Mouse (Mus musculus) limb, embryonic 13.5 days (tissue): ENCODE measurements at regions not wholly inside any gene's neighbourhood (a gene's known extent, or its start where the extent isn't known, plus 50 kb on each side); places are given as distances from the start of the nearest gene placed in this dataset.

Experiments used
- ATAC-seq: fragments of 200-750 bp; cut with Nextera tagmentation; 2 replicates; pipeline ENCODE4 v1.8.0; 2017; ENCODE audit warnings: low read depth, moderate number of reproducible peaks, moderate TSS enrichment; ENCODE audit not compliant: low FRiP score
- H3K27ac ChIP-seq: fragments of 300-500 bp; sonication (generic); 2 replicates; pipeline ENCODE4 v1.5.1; 2015; ENCODE audit warnings: inconsistent platforms, mild to moderate bottlenecking, moderate library complexity
- H3K27me3 ChIP-seq: fragments of 300-500 bp; sonication (generic); 2 replicates; pipeline ENCODE4 v1.6.1; 2015; ENCODE audit warnings: mild to moderate bottlenecking, inconsistent platforms
- H3K36me3 ChIP-seq: fragments of 300-500 bp; sonication (generic); 2 replicates; pipeline ENCODE4 v1.6.1; 2015; ENCODE audit warnings: inconsistent platforms, mild to moderate bottlenecking, moderate library complexity
- H3K4me1 ChIP-seq: fragments of 300-500 bp; sonication (generic); 2 replicates; pipeline ENCODE4 v1.6.1; 2015; ENCODE audit warnings: inconsistent platforms
- H3K4me2 ChIP-seq: fragments of 300-500 bp; sonication (generic); replicated peaks from 2 replicates; pipeline ENCODE4 v1.6.1; 2015; ENCODE audit warnings: inconsistent platforms, mild to moderate bottlenecking, moderate library complexity
- H3K4me3 ChIP-seq: fragments of 300-500 bp; sonication (generic); 2 replicates; pipeline ENCODE4 v1.5.1; 2015; ENCODE audit warnings: moderate library complexity, mild to moderate bottlenecking, inconsistent platforms
- H3K9ac ChIP-seq: fragments of 300-500 bp; sonication (generic); 2 replicates; pipeline ENCODE4 v1.6.1; 2015; ENCODE audit warnings: mild to moderate bottlenecking, inconsistent platforms
- H3K9me3 ChIP-seq: fragments of 300-500 bp; sonication (generic); 2 replicates; pipeline ENCODE4 v1.6.1; 2016; ENCODE audit warnings: inconsistent platforms
- WGBS: fragments of 180-500 bp; shearing (Covaris S2); methylation state at CpG from one replicate; pipeline ENCODE4 v1.1.7; 2015; 5-methylcytosine and 5-hydroxymethylcytosine counted together

GRCm38 (mm10) chr15:72207589-72207988 lies 1626.8 kb upstream of the Gm6569 start:
- Histone ChIP-seq H3K27ac (no peak overlapping the region), H3K36me3 (no peaks in the 10 kb centered on the region), H3K4me2 (no peak overlapping the region), H3K9me3 (no peaks in the 10 kb centered on the region), H3K4me3 (no peak overlapping the region), H3K9ac (no peak overlapping the region), H3K27me3 (no peaks in the 10 kb centered on the region), H3K4me1 (no peaks in the 10 kb centered on the region)
- ATAC-seq, result no peak
- WGBS, result 82% methylated on average over 4 of the region's 4 CpGs

GRCm38 (mm10) chr15:72208076-72208475 lies 1626.3 kb upstream of the Gm6569 start:
- H3K9me3 ChIP-seq, result no peaks in the 10 kb centered on the region
- no peak overlapping the region for H3K4me3 ChIP-seq
- H3K4me2 ChIP-seq, result no peak overlapping the region
- 62% methylated on average over 4 of the region's 4 CpGs for WGBS
- H3K27ac ChIP-seq, result no peak overlapping the region
- H3K27me3 ChIP-seq, result no peaks in the 10 kb centered on the region
- ATAC-seq, result no peak
- H3K4me1 ChIP-seq, result no peaks in the 10 kb centered on the region
- no peaks in the 10 kb centered on the region for H3K36me3 ChIP-seq
- no peak overlapping the region for H3K9ac ChIP-seq

- H3K9me3 ChIP-seq, result no peaks in the 10 kb centered on the region
- no peaks in the 10 kb centered on the region for H3K36me3 ChIP-seq
- no peak overlapping the region for H3K27ac ChIP-seq
- no peak for ATAC-seq
- no peaks in the 10 kb centered on the region for H3K27me3 ChIP-seq
- no peak overlapping the region for H3K4me2 ChIP-seq
- no peak overlapping the region for H3K9ac ChIP-seq
- H3K4me1 ChIP-seq, result no peaks in the 10 kb centered on the region
- WGBS, result 87% methylated on average over 7 of the region's 7 CpGs
- no peak overlapping the region for H3K4me3 ChIP-seq
These were observed 1625.4 kb upstream of the Gm6569 start for GRCm38 (mm10) chr15:72208973-72209372.

- 77% methylated on average over 5 of the region's 5 CpGs for WGBS
- Histone ChIP-seq H3K9ac (no peak overlapping the region), H3K9me3 (no peaks in the 10 kb centered on the region; the same call in 1 of the 2 replicates), H3K4me2 (no peak overlapping the region), H3K4me1 (no peaks in the 10 kb centered on the region), H3K36me3 (no peaks in the 10 kb centered on the region), H3K27me3 (no peaks in the 10 kb centered on the region), H3K4me3 (no peak overlapping the region), H3K27ac (no peak overlapping the region)
- ATAC-seq, result no peak
These were observed 1616.6 kb upstream of the Gm6569 start for GRCm38 (mm10) chr15:72217731-72218130.

DNA sequence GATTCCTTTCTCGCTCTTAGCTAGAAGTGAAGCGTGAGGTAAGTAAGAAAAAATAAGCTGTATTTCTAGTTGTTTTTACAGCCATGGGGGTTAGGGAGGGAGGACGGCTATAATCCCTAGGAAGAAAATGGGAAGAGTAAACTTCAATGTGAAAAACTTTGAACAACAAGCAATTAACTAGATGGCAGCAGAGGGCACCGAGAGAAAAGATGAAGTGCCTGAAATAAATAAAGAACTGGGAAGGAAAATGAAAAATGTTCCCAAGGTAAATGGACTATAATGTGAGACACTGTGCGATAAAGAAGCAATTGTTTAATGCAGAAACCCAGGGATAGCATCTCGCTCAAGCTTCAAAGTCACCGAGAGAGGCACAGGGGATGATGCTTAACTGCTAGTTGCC lies 1614.4 kb upstream of the Gm6569 start:
- Histone ChIP-seq H3K9me3 (no peaks in the 10 kb centered on the region; the same call in 1 of the 2 replicates), H3K4me1 (no peaks in the 10 kb centered on the region), H3K4me3 (no peak overlapping the region), H3K36me3 (no peaks in the 10 kb centered on the region), H3K4me2 (no peak overlapping the region), H3K27ac (no peak overlapping the region), H3K9ac (no peak overlapping the region), H3K27me3 (no peaks in the 10 kb centered on the region)
- no peak for ATAC-seq
- 84% methylated on average over 7 of the region's 7 CpGs for WGBS

DNA sequence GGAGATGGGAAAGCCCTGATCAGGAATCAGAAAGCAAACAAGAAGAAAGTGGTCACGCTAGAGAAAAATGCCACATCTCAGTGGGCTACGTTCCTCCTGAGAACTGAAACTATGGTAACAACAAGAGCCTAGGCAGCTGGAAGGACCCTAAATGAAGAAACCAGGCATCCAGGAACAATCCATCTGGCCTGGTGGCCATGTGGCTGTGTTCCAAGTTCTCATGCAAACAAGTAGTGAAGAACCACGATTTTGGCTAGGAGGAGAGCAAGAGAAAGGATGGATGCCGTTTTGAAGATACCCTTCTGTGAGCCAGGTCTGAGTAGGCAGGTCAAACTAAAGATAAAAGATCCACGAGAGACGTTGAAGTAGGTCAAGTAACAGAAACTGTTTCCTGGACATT lies 1613.6 kb upstream of the Gm6569 start:
- ATAC-seq, result no peak
- 77% methylated on average over 6 of the region's 6 CpGs for WGBS

GRCm38 (mm10) chr15:72232355-72232754 lies 1602.0 kb upstream of the Gm6569 start:
- Histone ChIP-seq H3K27me3 (no peaks in the 10 kb centered on the region), H3K9me3 (no peaks in the 10 kb centered on the region), H3K36me3 (no peaks in the 10 kb centered on the region), H3K4me1 (no peaks in the 10 kb centered on the region), H3K4me2 (no peak overlapping the region), H3K9ac (no peak overlapping the region), H3K27ac (no peak overlapping the region), H3K4me3 (no peak overlapping the region)
- WGBS, result 38% methylated on average over 2 of the region's 2 CpGs
- ATAC-seq, result no peak

More for the DNA sequence above, 1613.6 kb upstream of the Gm6569 start:
- Histone ChIP-seq H3K4me1 (no peaks in the 10 kb centered on the region), H3K4me2 (no peak overlapping the region), H3K27me3 (no peaks in the 10 kb centered on the region), H3K4me3 (no peak overlapping the region), H3K9ac (no peak overlapping the region), H3K27ac (no peak overlapping the region), H3K9me3 (no peaks in the 10 kb centered on the region; the same call in 1 of the 2 replicates), H3K36me3 (no peaks in the 10 kb centered on the region)

DNA sequence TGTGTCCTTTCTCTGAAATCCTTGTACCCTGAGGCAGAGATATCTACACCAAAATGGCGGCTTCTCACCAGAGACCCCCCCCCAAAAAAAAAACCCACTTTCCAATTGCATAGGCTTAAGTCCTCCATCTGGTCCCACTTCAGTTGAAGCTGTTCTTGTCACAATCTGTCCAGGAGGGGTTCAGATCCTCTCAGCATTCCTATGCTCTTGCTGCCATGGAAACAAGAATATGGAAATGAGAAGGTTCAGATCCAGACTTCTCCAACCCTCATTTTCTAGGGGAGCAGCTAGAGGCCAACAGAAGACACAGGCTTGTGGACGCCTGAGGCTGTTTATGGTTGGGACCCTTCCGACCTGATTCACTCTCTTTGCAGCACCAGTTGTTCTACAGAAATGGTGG lies 1569.7 kb upstream of the Gm6569 start:
- no peak overlapping the region for H3K4me3 ChIP-seq
- H3K9ac ChIP-seq, result no peak overlapping the region
- H3K9me3 ChIP-seq, result peaks cover 5% of the 10 kb centered on the region; the same call in 1 of the 2 replicates
- ATAC-seq, result no peak
- WGBS, result 83% methylated on average over 3 of the region's 3 CpGs
- no peaks in the 10 kb centered on the region for H3K27me3 ChIP-seq
- no peaks in the 10 kb centered on the region for H3K4me1 ChIP-seq
- H3K4me2 ChIP-seq, result no peak overlapping the region
- no peak overlapping the region for H3K27ac ChIP-seq
- no peaks in the 10 kb centered on the region for H3K36me3 ChIP-seq

DNA sequence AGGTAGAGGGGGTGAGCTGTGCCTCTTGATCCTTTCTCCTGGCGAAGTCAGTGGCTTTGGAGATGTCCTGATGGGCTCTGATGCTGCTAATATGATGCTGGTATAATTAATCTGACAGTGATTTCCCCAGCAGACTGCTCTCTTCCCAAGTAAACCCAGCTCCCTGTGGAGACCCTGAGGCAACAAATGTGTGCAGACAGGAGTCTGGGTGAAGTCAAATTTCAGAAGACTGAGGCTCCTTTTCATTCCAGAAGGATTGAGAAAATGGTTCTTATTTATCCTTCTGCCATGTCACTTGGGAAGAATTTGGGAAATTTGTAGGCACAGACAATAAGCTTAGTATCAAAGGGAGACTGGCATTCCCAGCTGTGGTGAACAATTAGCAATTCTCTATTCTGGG lies 1550.5 kb upstream of the Gm6569 start:
- no peak for ATAC-seq
- Histone ChIP-seq H3K27ac (no peak overlapping the region), H3K4me2 (no peak overlapping the region), H3K27me3 (no peaks in the 10 kb centered on the region), H3K4me1 (no peaks in the 10 kb centered on the region), H3K36me3 (no peaks in the 10 kb centered on the region), H3K4me3 (no peak overlapping the region), H3K9ac (no peak overlapping the region), H3K9me3 (no peaks in the 10 kb centered on the region)
- WGBS, result 53% methylated on average over 1 of the region's 1 CpGs

- Histone ChIP-seq H3K4me1 (no peaks in the 10 kb centered on the region), H3K27me3 (no peaks in the 10 kb centered on the region), H3K36me3 (no peaks in the 10 kb centered on the region), H3K4me2 (no peak overlapping the region), H3K9ac (no peak overlapping the region), H3K9me3 (no peaks in the 10 kb centered on the region), H3K27ac (no peak overlapping the region), H3K4me3 (no peak overlapping the region)
- WGBS, result 85% methylated on average over 2 of the region's 2 CpGs
- no peak for ATAC-seq
These were observed 1537.7 kb upstream of the Gm6569 start for GRCm38 (mm10) chr15:72296648-72297047.

- Histone ChIP-seq H3K27me3 (no peaks in the 10 kb centered on the region), H3K4me1 (no peaks in the 10 kb centered on the region), H3K9me3 (no peaks in the 10 kb centered on the region), H3K9ac (no peak overlapping the region), H3K27ac (no peak overlapping the region), H3K36me3 (no peaks in the 10 kb centered on the region), H3K4me2 (no peak overlapping the region), H3K4me3 (no peak overlapping the region)
- 81% methylated on average over 5 of the region's 5 CpGs for WGBS
- no peak for ATAC-seq
These were observed 1521.9 kb upstream of the Gm6569 start for GRCm38 (mm10) chr15:72312417-72312816.

DNA sequence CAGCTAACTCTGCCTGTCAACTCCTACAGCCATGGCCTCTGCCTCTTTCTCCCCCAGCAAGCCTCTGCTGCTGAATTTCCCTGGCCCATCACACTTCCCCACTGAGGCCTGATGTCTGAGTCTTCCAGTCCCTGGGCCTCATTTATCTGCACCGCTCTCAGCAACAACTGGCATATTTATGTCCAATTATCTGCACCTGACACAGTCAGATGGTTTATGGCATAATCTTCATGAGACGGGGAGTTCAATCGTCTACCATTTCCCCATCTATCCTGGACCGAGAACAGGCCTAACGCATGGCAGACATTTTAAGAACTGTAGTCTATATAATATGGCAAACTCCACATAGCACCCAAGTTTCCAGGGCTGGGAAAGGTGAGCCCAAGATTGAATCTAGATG lies 1512.8 kb upstream of the Gm6569 start:
- H3K4me2 ChIP-seq, result no peak overlapping the region
- H3K36me3 ChIP-seq, result no peaks in the 10 kb centered on the region
- H3K27ac ChIP-seq, result no peak overlapping the region
- no peaks in the 10 kb centered on the region for H3K4me1 ChIP-seq
- no peak for ATAC-seq
- H3K27me3 ChIP-seq, result no peaks in the 10 kb centered on the region
- WGBS, result 83% methylated on average over 5 of the region's 5 CpGs
- H3K9me3 ChIP-seq, result no peaks in the 10 kb centered on the region
- H3K9ac ChIP-seq, result no peak overlapping the region
- H3K4me3 ChIP-seq, result no peak overlapping the region

DNA sequence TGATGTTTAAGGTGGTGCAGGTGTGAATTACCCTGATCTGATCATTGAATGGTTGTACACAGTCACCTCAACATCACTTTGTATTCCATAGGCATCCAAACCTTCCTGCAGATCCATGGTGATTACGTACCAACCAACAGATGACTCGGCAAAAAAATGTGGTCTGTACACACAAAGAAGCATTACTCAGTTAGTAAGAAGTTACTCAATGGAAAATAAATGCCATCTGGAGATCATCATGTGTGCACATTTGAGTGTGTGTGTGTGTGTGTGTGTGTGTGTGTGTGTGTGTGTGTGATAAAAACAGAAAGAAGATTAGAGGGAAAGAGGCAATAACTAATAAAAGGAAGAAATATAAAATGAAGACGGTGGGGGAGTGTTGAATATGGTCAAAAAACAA lies 1512.2 kb upstream of the Gm6569 start:
- Histone ChIP-seq H3K4me3 (no peak overlapping the region), H3K9me3 (no peaks in the 10 kb centered on the region), H3K27ac (no peak overlapping the region), H3K27me3 (no peaks in the 10 kb centered on the region), H3K36me3 (no peaks in the 10 kb centered on the region), H3K9ac (no peak overlapping the region), H3K4me2 (no peak overlapping the region), H3K4me1 (no peaks in the 10 kb centered on the region)
- 88% methylated on average over 3 of the region's 3 CpGs for WGBS
- ATAC-seq, result no peak
